Mouse (Mus musculus): Measurements from ENCODE around the gene Wdr18.

GRCm38 (mm10) chr10:79926491-79927323 lies 33.2 kb upstream of the Wdr18 start, which contains the start of gene Arid3a:
- TF ChIP-seq CTCF (IDR thresholded peaks at IDR 0.05; ENCODE audit: low read depth, low read length) = no peak
- TF ChIP-seq POLR2A (IDR thresholded peaks at IDR 0.05; ENCODE audit: borderline replicate concordance, low read depth, low read length) = no peak
